Mouse (Mus musculus) liver, postnatal 0 days (tissue): ENCODE measurements around the gene Prpf8. TPM values are rescaled to one million over a fixed set of nuclear protein-coding genes. Genes with fewer than 3 reads are reported as not detected.
A peak's percentile ranks its signal among the peaks of the same experiment; 100 is the strongest.

Source experiments
- ATAC-seq: fragments of 200-750 bp; cut with Nextera tagmentation; 2 replicates; pipeline ENCODE4 v1.8.0; 2017; ENCODE audit warnings: mild to moderate bottlenecking, moderate library complexity
- DNase-seq: peaks from one replicate; pipeline ENCODE4 v3.0.0-alpha.2; 2016
- H3K27ac ChIP-seq: fragments of 300-500 bp; sonication (generic); 2 replicates; pipeline ENCODE4 v1.5.1; 2014; ENCODE audit warnings: antibody characterized with exemption, moderate library complexity, mild to moderate bottlenecking, low read depth
- H3K27me3 ChIP-seq: fragments of 300-500 bp; sonication (generic); 2 replicates; pipeline ENCODE4 v1.6.1; 2014; ENCODE audit warnings: low read length, control low read depth, mixed read lengths; ENCODE audit not compliant: insufficient read depth
- H3K36me3 ChIP-seq: fragments of 300-500 bp; sonication (generic); replicated peaks from 2 replicates; pipeline ENCODE4 v1.6.1; 2014; ENCODE audit warnings: mild to moderate bottlenecking, control low read depth, low read length, moderate library complexity, mixed read lengths; ENCODE audit not compliant: insufficient read depth
- H3K4me1 ChIP-seq: fragments of 300-500 bp; sonication (generic); 2 replicates; pipeline ENCODE4 v1.6.1; 2014; ENCODE audit warnings: antibody characterized with exemption, mild to moderate bottlenecking, control low read depth; ENCODE audit not compliant: insufficient read depth
- H3K4me2 ChIP-seq: fragments of 300-500 bp; sonication (generic); 2 replicates; pipeline ENCODE4 v1.6.1; 2014; ENCODE audit warnings: low read depth, mild to moderate bottlenecking, low read length, moderate library complexity, mixed read lengths
- H3K4me3 ChIP-seq: fragments of 300-500 bp; sonication (generic); 2 replicates; pipeline ENCODE4 v1.5.1; 2014; ENCODE audit warnings: low read depth, low read length
- H3K9ac ChIP-seq: fragments of 300-500 bp; sonication (generic); replicated peaks from 2 replicates; pipeline ENCODE4 v1.6.1; 2014; ENCODE audit warnings: mild to moderate bottlenecking, moderate library complexity
- H3K9me3 ChIP-seq: fragments of 300-500 bp; sonication (generic); 2 replicates; pipeline ENCODE4 v1.6.1; 2016; ENCODE audit warnings: mild to moderate bottlenecking, control low read depth, low read length, mixed read lengths
- CTCF ChIP-seq: sonication (generic); IDR thresholded peaks from 2 replicates; pipeline ENCODE4 v1.5.1; 2016; ENCODE audit warnings: antibody characterized with exemption, low read depth
- EP300 ChIP-seq: IDR thresholded peaks from 2 replicates; pipeline ENCODE4 v1.6.1; 2016; ENCODE audit warnings: antibody characterized with exemption, low read depth, mild to moderate bottlenecking
- WGBS: fragments of 180-500 bp; shearing (Covaris S2); extraction: QIAGEN DNeasy Blood & Tissue Kit; methylation state at CpG from one replicate; pipeline ENCODE4 v1.1.7; 2014; ENCODE audit not compliant: insufficient replicate concordance; 5-methylcytosine and 5-hydroxymethylcytosine counted together
- polyA plus RNA-seq: library from polyadenylated mRNA; unstranded; fragments of >200 nt; fragmentation: Nextera tagmentation; extraction: Ambion mirVana; gene quantifications from 2 replicates; pipeline ENCODE4 v1.2.1, GENCODE M21; 2015

Prpf8 gene
- polyA plus RNA-seq, 1 experiment from 2014 or later: 13.9 TPM

DNA sequence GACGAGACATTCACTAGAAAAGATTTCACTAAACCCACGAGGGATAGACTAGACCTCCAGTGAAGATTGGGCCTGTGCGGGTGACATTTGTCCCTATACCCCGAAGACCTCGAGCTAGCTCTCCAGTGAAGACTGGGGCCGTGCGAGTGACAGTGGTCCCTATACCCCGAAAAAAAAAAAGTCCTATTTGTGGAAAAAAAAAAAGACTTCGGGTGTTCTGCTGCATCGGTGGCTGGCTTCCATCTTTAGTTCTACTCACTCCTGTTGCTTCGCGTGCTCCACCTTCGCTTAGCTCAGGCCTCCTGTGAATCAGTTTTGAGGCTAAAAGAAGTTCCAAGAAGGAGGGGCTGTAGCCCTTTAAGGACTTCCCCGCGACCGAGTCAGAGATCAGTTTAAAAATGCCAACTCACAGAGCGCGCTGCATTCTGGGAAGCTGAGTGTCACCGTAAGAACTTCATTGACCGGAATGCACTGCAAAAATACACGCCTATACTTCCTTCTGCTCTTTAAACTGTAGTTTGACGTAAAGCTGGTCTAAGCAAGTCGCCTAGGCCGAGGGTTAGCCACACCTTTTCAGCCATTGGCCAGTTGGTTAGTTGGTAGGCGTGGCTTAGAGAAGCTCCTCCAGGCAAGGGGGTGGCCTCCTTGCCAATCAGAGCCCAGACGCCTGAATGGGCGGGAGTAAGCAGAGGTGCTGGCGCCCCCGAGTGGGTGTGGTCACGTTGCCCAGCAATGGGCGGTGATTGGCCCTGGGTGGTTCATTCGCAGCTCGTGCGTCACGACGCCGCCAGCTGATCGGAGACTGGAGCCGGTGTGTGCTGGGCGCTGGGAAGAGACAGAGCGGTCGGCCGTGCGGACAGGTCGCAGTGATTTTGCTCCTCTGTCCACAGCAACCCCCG, 25.5 kb upstream of the Prpf8 start, which contains the start of gene Tlcd2:
Tlcd2 (plus strand) TSS at position 872 of the 899 bp plus-strand sequence.
- Histone ChIP-seq H3K27me3 (no peaks in the 10 kb centered on the region), H3K9me3 (no peaks in the 10 kb centered on the region), H3K4me2 (peak within 1 kb of the TSS; percentile 92), H3K36me3 (peaks cover 24% of the 10 kb centered on the region), H3K27ac (peak within 1 kb of the TSS; percentile 99), H3K4me1 (peaks cover 47% of the 10 kb centered on the region), H3K4me3 (peak within 1 kb of the TSS; percentile 76), H3K9ac (peak within 1 kb of the TSS; percentile 93)
- DNase-seq: peak; percentile 99
- ATAC-seq: peak; percentile 84
- under 1% methylated on average over 46 of the region's 46 CpGs for WGBS
- TF ChIP-seq EP300 (peak; percentile 70; the same call in 1 of the 2 replicates), CTCF (no peak; the same call in 1 of the 2 replicates)

DNA sequence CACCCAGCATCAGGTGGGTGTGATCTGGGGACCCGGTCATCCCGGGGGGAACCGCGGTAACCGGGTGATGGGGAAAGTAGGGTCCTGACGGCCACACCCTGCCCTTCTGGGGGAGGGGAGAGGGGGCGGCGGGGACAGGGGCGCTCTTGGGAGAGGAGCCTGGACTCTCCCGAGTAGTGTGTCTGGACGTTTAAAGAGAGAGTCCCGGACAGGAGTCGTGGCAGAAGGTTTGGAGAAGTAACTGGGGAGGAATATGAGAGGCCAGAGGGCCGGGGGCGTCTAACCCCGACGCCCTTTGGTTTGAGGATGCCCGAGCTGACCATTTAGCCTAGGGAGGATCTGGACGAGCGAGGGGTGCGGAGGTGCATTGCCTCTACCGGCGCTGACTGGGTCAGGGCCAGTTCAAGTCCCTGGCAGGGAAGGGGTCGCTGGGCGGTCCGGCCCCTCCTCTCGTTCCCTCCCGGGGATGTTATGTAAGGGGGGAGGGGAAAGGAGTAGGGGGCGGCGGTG, 24.8 kb upstream of the Prpf8 start:
- Histone ChIP-seq H3K36me3 (peaks cover 24% of the 10 kb centered on the region), H3K4me2 (peak overlapping the region; percentile 75), H3K27me3 (no peaks in the 10 kb centered on the region), H3K9ac (peak overlapping the region; percentile 93), H3K4me3 (peak overlapping the region; percentile 76), H3K27ac (peak overlapping the region; percentile 93), H3K9me3 (no peaks in the 10 kb centered on the region), H3K4me1 (peaks cover 47% of the 10 kb centered on the region)
- WGBS: under 1% methylated on average over 28 of the region's 30 CpGs
- DNase-seq (no peak), ATAC-seq (no peak)
- TF ChIP-seq EP300: no peak
- no peak for TF ChIP-seq CTCF

DNA sequence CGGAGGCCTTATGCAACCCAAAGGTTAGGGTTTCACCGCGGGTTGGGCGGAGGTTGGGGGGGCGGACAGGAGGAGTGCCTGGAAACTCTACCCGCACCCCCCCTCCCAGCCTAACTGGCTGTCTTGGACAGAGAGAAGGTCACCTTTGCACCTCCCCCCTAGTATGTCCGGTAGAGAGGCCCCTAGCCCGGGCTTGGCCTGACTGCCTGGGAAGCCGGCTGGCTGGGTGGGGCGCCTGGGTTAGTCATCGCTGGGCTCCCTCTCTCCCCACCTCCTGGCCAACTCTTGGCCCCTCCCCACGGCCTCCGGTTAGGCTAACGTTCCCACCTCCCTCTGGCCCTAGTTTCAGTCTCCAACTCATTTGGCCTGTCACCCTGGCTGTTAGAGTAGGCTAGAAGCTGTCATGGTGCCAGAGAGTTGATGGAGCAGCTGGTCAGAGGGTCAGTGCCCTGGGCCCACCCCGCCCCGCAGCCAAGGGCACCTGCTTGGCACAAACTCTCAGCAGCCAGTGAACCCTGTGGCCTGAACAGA, 24.3 kb upstream of the Prpf8 start:
- H3K27me3 ChIP-seq: no peaks in the 10 kb centered on the region
- DNase-seq (peak; percentile 86), ATAC-seq (peak; percentile 28)
- H3K4me3 ChIP-seq: peak overlapping the region; percentile 76
- peak overlapping the region; percentile 93 for H3K27ac ChIP-seq
- TF ChIP-seq CTCF: no peak
- no peak for TF ChIP-seq EP300
- no peaks in the 10 kb centered on the region for H3K9me3 ChIP-seq
- H3K4me2 ChIP-seq: peak overlapping the region; percentile 75
- H3K36me3 ChIP-seq: peaks cover 24% of the 10 kb centered on the region
- H3K9ac ChIP-seq: peak overlapping the region; percentile 93
- 5% methylated on average over 16 of the region's 16 CpGs for WGBS
- peaks cover 48% of the 10 kb centered on the region for H3K4me1 ChIP-seq

DNA sequence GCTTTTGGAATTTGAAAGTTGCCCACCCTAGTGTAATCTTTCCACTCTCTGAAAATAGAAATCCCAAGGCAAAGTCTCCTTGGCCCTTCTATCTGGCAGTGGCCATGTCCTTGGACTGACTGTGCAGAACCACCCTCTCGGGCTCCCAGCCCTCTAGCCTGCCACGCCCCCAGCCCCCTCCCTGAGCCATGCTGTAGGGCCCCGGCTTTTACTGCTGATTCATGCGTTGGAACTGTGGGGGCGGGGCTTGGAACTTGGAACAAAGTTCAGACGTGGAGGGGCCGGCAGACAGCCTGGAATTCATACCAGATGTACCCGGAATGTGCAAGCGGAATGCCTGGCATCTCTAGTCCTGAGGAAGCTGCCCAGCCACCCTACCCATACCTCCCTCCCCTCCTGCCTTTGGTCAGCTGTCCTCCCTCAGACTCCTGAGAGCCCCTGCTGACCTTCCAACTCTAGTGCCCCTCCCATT, 23.7 kb upstream of the Prpf8 start:
- TF ChIP-seq CTCF: no peak
- peak; percentile 51; the same call in 1 of the 2 replicates for TF ChIP-seq EP300
- Histone ChIP-seq H3K36me3 (peaks cover 24% of the 10 kb centered on the region), H3K27me3 (no peaks in the 10 kb centered on the region), H3K4me2 (peak overlapping the region; percentile 75), H3K4me3 (peak overlapping the region; percentile 76), H3K9me3 (no peaks in the 10 kb centered on the region), H3K4me1 (peaks cover 50% of the 10 kb centered on the region), H3K9ac (peak overlapping the region; percentile 93), H3K27ac (peak overlapping the region; percentile 93)
- WGBS: 5% methylated on average over 9 of the region's 9 CpGs
- peak; percentile 93 for DNase-seq
- ATAC-seq: peak; percentile 24

DNA sequence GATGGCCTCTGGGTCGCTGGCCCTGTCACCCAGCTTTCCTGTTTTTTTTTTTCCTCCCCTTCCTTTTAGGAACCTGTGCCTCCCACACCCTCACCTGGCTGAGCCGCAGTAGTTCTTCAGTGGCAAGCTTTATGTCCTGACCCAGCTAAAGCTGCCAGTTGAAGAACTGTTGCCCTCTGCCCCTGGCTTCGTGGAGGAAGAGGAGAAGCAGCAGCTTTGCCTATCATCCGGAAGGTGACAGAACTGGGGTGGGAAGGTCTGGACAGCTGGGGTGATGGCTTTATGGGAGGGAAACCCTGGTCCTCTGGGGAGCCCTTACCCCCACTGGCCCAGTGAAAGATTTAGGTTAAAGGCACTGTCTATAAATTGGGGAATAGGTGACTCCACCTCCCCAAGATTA, 23.0 kb upstream of the Prpf8 start:
- no peaks in the 10 kb centered on the region for H3K9me3 ChIP-seq
- peak overlapping the region; percentile 93 for H3K27ac ChIP-seq
- H3K27me3 ChIP-seq: no peaks in the 10 kb centered on the region
- peak overlapping the region; percentile 75 for H3K4me2 ChIP-seq
- peak overlapping the region; percentile 93; the same call in 1 of the 2 replicates for H3K9ac ChIP-seq
- no peak for ATAC-seq
- no peak for TF ChIP-seq CTCF
- TF ChIP-seq EP300: no peak
- 75% methylated on average over 4 of the region's 4 CpGs for WGBS
- H3K4me1 ChIP-seq: peaks cover 52% of the 10 kb centered on the region
- DNase-seq: no peak
- peaks cover 24% of the 10 kb centered on the region for H3K36me3 ChIP-seq
- peak overlapping the region; percentile 76 for H3K4me3 ChIP-seq

DNA sequence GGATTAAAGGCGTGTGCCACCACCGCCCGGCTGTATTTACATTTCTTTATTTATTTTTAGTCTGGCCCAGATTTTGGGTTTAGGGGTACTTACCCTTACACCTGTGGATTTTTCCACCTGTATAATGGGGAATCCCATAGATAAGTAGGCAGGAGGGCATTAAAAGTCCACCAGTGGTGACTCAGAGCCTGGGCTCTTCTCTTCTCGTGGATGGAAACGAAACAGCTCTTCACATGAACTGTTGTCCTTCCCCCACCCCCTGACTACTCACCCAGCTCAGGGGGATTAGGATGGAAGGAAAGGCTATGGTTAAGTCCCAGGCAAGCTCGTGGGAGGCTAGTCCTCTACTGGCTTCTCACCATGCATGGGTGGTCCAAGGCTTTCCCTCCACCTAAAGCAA, 22.2 kb upstream of the Prpf8 start:
- H3K4me1 ChIP-seq: peaks cover 47% of the 10 kb centered on the region
- H3K27me3 ChIP-seq: no peaks in the 10 kb centered on the region
- no peak overlapping the region for H3K9ac ChIP-seq
- H3K4me3 ChIP-seq: no peak overlapping the region
- no peaks in the 10 kb centered on the region for H3K9me3 ChIP-seq
- H3K36me3 ChIP-seq: peaks cover 24% of the 10 kb centered on the region
- H3K27ac ChIP-seq: no peak overlapping the region
- ATAC-seq (no peak), DNase-seq (no peak)
- TF ChIP-seq CTCF (no peak), EP300 (no peak)
- WGBS: 93% methylated on average over 6 of the region's 6 CpGs
- H3K4me2 ChIP-seq: no peak overlapping the region
